Mouse (Mus musculus) large intestine, adult 2 months (tissue): Measurements from ENCODE around the gene Lrrc37a. TPM values are rescaled to one million over a fixed set of nuclear protein-coding genes. Genes with fewer than 3 reads are reported as not detected.
"Not testable (repeated sequence)": the region's sequence is repeated elsewhere in the genome, so short reads cannot be mapped to it uniquely, and the experiment has no call there.

Experiments used
- DNase-seq: peaks from one replicate; pipeline ENCODE4 v3.0.0-alpha.2; 2012; ENCODE audit warnings: low read depth, low spot score
- WGBS: fragments of 180-500 bp; shearing (Covaris S2); methylation state at CpG from one replicate; pipeline ENCODE4 v1.1.7; 2018; 5-methylcytosine and 5-hydroxymethylcytosine counted together
- polyA plus RNA-seq: library from polyadenylated mRNA; depleted of rRNA; stranded (reverse); fragments of >200 nt; gene quantifications from 2 replicates; pipeline ENCODE4 v1.2.3, GENCODE M21; 2012; rRNA removed

The Lrrc37a gene
- not detected in 2 replicates for polyA plus RNA-seq

GRCm38 (mm10) chr11:103504497-103504896, at the start of gene Lrrc37a:
Lrrc37a (minus strand) TSS chr11:103504597.
- WGBS: 90% methylated on average over 12 of the region's 12 CpGs
- no peak for DNase-seq

- 17% methylated on average over 1 of the region's 1 CpGs for WGBS
Observed at GRCm38 (mm10) chr11:103534973-103535372, 30.6 kb upstream of the Lrrc37a start.

DNA sequence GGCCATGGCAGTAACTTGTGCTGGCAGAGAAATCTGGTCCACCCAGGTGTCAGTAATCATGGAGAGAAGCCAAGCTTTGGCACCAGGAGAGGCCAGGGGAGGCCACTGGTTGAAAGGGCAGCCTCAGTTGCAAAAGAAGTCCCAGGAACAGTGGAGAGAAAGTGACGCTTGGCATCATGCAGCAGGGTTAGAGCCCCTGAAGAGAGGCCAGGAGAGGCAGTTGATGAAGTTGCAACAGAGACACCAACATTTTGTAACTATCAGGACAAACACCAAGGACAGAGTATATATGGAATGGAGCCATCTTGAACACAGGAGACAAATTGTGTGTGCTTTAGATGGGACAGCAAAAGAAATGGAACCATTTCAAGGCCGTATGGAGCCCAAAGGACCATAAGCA, 7.7 kb upstream of the Lrrc37a start:
- 78% methylated on average over 2 of the region's 2 CpGs for WGBS
- no peak for DNase-seq

More at GRCm38 (mm10) chr11:103534973-103535372, 30.6 kb upstream of the Lrrc37a start:
- DNase-seq: not testable (repeated sequence)

GRCm38 (mm10) chr11:103464443-103464842, 40.0 kb downstream of the Lrrc37a start:
- 67% methylated on average over 7 of the region's 7 CpGs for WGBS
- no peak for DNase-seq

DNA sequence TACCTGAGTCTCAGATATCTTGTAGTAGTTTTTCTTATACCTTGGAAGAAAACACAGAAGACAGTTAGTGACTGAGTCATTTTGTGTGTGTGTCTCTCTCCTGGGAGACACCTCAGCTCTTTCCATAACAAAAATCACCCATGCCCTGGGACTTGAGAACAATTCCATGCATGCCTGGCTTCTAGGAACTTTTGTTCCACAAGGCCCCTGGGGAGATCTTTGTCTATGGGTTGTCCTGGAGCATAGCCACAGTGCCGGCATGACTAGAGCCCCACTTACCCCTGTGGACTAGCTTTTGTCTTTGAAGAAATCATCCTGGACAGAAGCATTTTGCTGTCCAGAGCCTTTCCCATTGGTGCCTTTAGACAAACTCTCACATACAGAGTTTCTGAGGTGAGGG, 53.3 kb downstream of the Lrrc37a start:
- WGBS: 79% methylated on average over 1 of the region's 1 CpGs
- not testable (repeated sequence) for DNase-seq

DNA sequence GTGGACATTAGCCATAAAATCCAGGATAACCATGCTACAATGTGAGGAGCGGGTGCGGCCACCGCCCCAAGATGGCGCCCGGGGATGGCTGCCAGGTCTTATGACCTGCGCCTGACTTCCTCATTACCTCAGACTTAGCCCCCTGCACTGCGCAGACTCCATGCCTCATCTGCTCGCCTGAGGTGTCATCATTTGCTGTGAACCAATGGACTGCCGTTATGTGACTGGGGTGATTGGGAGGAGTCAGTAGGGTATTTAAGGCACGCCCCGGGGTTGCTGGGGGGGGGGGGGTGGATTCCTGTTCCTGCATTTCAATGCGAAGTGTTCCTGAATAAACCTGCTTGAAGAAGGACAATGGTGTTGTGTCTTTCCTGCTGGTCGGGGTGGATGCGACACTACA, 54.7 kb downstream of the Lrrc37a start:
- not testable (repeated sequence) for DNase-seq
- 87% methylated on average over 14 of the region's 14 CpGs for WGBS

- WGBS: 86% methylated on average over 3 of the region's 3 CpGs
- no peak for DNase-seq
Observed at GRCm38 (mm10) chr11:103443678-103444077, 60.7 kb downstream of the Lrrc37a start.

DNA sequence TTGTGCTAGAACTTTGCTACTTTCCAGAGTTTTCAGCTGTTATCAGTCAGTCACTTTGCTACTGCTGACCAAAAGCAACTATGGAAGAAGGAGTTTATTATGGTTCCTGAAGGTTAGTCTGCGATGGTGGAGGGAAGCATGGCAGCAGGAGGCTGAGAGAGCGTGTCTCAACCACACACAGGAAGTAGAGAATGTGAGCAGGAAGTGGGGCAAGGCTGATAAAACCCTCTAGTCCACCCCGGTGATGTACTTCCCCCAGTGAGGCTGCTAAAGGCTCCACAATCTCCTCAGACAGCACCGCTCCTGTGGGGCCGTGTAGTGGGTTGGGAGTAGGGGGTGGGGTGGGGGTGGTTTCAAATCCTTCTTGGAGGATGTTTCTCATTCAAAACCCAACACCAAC, 68.1 kb downstream of the Lrrc37a start:
- WGBS: 69% methylated on average over 5 of the region's 5 CpGs
- no peak for DNase-seq

DNA sequence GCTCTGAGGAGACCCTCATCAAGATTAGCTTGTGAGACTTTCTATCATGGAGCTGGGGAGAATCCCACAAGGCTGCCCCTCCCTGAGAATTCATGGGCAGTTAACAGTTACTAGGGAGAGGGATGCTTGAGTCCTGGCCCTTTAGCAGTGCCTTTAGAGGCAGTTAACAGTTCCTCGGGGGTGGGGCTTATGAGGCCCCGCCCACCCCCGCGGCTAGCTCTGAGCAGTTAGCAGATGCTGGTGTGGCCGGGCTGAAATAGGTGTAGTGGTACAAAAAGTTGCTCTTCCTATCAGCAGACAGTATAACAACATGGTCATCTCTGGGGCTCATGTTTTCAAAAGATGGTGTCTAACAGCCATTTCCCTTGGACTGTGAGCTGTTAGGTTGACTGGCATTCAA, 79.4 kb downstream of the Lrrc37a start:
- WGBS: 9% methylated on average over 5 of the region's 5 CpGs
- DNase-seq: no peak

GRCm38 (mm10) chr11:103419667-103420066, 84.7 kb downstream of the Lrrc37a start:
- WGBS: 73% methylated on average over 13 of the region's 13 CpGs

GRCm38 (mm10) chr11:103419226-103419625, 85.2 kb downstream of the Lrrc37a start:
- whole genome bisulfite sequencing: 57% methylated on average over 5 of the region's 5 CpGs
- no peak for DNase-seq

More at GRCm38 (mm10) chr11:103419667-103420066, 84.7 kb downstream of the Lrrc37a start:
- no peak for DNase-seq

DNA sequence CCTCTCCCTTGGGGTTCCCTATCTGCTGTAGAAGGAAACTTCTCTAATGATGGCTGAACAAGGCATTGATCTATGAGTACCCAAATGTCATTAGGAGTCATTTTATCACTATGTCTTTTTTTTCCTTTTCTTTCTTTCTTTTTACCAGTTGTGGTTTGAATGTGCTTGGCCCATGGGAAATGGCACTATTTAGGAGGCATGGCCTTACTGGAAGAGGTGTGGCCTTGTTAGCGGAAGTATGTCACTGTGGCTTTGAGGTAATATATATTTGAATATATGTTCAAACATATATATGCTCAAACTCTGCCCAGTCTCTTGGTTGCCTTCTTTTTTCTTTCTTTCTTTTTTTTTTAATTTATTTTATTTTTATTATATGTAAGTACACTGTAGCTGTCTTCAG, 90.9 kb downstream of the Lrrc37a start:
- WGBS: 71% methylated on average over 1 of the region's 1 CpGs
- DNase-seq: no peak

DNA sequence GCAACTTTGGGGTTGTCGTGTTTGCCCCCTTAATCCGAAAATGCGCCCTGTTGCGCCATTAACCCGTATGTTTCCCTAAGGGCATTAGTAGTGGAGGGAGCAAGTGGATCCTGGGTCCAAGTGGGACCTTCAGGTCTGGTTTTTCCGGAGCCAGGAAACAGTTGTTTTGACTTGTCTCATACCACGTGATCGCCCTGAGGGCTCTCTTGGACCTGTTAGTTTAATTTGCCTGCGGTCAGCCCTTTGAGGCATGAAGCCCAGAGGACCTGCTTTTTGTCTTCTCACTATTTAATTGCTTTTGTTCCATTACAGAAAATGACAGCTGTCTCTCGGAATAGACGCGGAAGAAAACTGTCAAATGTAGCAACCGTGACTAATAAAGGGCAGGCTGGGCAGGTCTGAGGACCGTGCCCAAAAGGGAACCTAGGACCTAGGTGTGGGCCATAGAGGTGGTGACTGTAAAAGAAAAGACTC, 91.4 kb downstream of the Lrrc37a start:
- peak; percentile 53 for DNase-seq

GRCm38 (mm10) chr11:103411981-103412949, 92.1 kb downstream of the Lrrc37a start, which contains the start of gene Plekhm1:
Plekhm1 (minus strand) TSS chr11:103412687.
- DNase-seq: peak; percentile 75

More for the DNA sequence above, 91.4 kb downstream of the Lrrc37a start:
- under 1% methylated on average over 14 of the region's 14 CpGs for WGBS

DNA sequence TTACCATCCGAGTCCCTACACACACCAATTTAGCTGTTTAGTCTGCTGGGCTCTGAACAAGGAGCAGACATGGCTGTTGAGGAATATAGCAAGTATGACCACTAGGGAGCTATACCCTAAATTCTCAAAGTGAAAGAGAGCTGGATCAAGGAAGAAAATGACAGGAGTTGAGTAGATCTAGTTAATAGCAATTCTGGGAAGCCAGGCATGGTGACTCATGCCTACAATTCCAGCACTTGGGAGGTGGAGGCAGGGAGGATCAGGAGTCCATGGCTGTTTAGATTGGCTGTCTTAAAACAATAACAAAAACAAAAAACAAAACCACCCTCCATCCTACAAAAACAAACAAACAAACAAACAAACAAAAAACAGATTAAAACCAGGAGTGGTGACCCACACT, 93.1 kb downstream of the Lrrc37a start:
- 81% methylated on average over 1 of the region's 1 CpGs for WGBS
- DNase-seq: no peak

More at GRCm38 (mm10) chr11:103411981-103412949, 92.1 kb downstream of the Lrrc37a start, which contains the start of gene Plekhm1:
- under 1% methylated on average over 67 of the region's 67 CpGs for WGBS

DNA sequence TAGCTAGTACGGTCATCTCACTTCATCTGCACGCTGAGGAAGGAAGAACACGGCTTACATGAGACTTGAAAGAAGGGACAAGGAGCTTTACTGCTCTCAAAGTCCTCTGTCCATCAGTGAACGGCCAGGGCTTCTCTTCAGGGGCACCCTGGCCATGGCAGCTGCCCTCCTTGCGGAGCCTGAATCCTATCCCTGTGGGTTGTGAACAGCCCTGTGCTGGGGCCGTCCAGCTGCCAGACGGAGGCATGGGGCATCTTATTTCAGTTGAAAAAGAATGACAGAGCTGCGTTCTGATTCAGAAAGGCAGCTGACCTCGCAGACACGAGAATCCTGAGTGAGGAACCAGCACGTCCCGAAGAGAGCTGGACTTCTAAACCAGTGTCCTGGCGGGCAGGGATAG, 95.5 kb downstream of the Lrrc37a start:
- no peak for DNase-seq
- WGBS: 92% methylated on average over 13 of the region's 13 CpGs

- 51% methylated on average over 5 of the region's 5 CpGs for WGBS
- DNase-seq: not testable (repeated sequence)
Observed at GRCm38 (mm10) chr11:103407136-103407535, 97.3 kb downstream of the Lrrc37a start.

- DNase-seq: no peak
- WGBS: 22% methylated on average over 7 of the region's 7 CpGs
Observed at GRCm38 (mm10) chr11:103406551-103406950, 97.8 kb downstream of the Lrrc37a start.

- DNase-seq: no peak
- 78% methylated on average over 1 of the region's 1 CpGs for WGBS
Observed at GRCm38 (mm10) chr11:103405814-103406213, 98.6 kb downstream of the Lrrc37a start.

DNA sequence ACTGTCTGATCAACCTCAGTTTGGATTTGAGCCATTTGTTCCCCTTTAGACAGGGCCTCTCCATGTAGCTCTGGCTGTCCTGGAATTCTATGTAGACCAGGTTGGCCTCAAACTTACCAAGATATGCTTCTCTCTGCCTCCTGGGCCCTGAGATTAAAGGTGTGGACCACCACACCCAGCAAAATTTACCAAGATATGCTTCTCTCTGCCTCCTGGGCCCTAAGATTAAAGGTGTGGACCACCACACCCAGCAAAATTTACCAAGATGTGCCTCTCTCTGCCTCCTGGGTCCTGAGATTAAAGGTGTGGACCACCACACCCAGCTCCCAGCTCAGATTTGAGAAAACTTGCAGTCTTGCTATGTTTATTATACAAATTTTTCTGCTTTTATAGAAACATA, 99.8 kb downstream of the Lrrc37a start:
- no peak for DNase-seq

GRCm38 (mm10) chr11:103403776-103404175, 100.6 kb downstream of the Lrrc37a start:
- WGBS: 82% methylated on average over 4 of the region's 4 CpGs
- no peak for DNase-seq
